Mouse (Mus musculus) liver, embryonic 14.5 days (tissue): ENCODE results near the gene Ltbp1. TPM values are rescaled to one million over a fixed set of nuclear protein-coding genes. Genes with fewer than 3 reads are reported as not detected.

Experiments used
- ATAC-seq: fragments of 200-750 bp; cut with Nextera tagmentation; 2 replicates; pipeline ENCODE4 v1.8.0; 2017; ENCODE audit warnings: moderate number of reproducible peaks, mild to moderate bottlenecking, moderate library complexity; ENCODE audit not compliant: insufficient read depth
- DNase-seq, 3 experiments: peaks; one replicate each; pipeline ENCODE4 v3.0.0-alpha.2; 2012 to 2013; ENCODE audit warnings: low read depth in 3 of 3, low spot score in 3 of 3
- H3K27ac ChIP-seq: fragments of 300-500 bp; sonication (generic); 2 replicates; pipeline ENCODE4 v1.5.1; 2014; ENCODE audit warnings: moderate library complexity, mild to moderate bottlenecking, control low read depth, inconsistent platforms
- H3K27me3 ChIP-seq: fragments of 300-500 bp; sonication (generic); 2 replicates; pipeline ENCODE4 v1.6.1; 2014; ENCODE audit warnings: mild to moderate bottlenecking, low read length, moderate library complexity; ENCODE audit not compliant: control insufficient read depth, insufficient read depth
- H3K36me3 ChIP-seq: fragments of 300-500 bp; sonication (generic); replicated peaks from 2 replicates; pipeline ENCODE4 v1.6.1; 2014; ENCODE audit warnings: low read depth; ENCODE audit not compliant: control insufficient read depth, insufficient read depth
- H3K4me1 ChIP-seq, 2 experiments: fragments of 200-500 bp in 1 of 2; fragments of 300-500 bp in 1 of 2; sonication (generic) in 1 of 2; replicated peaks; 2 replicates each; pipeline ENCODE4 v1.6.1; 2012 to 2014; ENCODE audit warnings: antibody characterized with exemption in 1 of 2, inconsistent platforms in 1 of 2, low read length in 1 of 2; ENCODE audit not compliant: control insufficient read depth in 2 of 2, insufficient read depth in 2 of 2
- H3K4me2 ChIP-seq: fragments of 300-500 bp; sonication (generic); 2 replicates; pipeline ENCODE4 v1.6.1; 2014; ENCODE audit warnings: low read depth, mild to moderate bottlenecking, control low read depth, moderate library complexity
- H3K4me3 ChIP-seq, 2 experiments: fragments of 200-500 bp in 1 of 2; fragments of 300-500 bp in 1 of 2; sonication (generic) in 1 of 2; 2 replicates each; pipeline ENCODE4 v1.5.1; 2012 to 2014; ENCODE audit warnings: low read depth in 2 of 2, low read length in 2 of 2, mild to moderate bottlenecking in 2 of 2, control low read depth in 1 of 2, inconsistent platforms in 1 of 2, moderate library complexity in 1 of 2; ENCODE audit not compliant: insufficient read depth in 1 of 2
- H3K9ac ChIP-seq: fragments of 300-500 bp; sonication (generic); replicated peaks from 2 replicates; pipeline ENCODE4 v1.6.1; 2014; ENCODE audit warnings: mild to moderate bottlenecking, control low read depth, moderate library complexity
- H3K9me3 ChIP-seq: fragments of 300-500 bp; sonication (generic); 2 replicates; pipeline ENCODE4 v1.6.1; 2016; ENCODE audit warnings: low read length, mixed read lengths; ENCODE audit not compliant: control insufficient read depth
- CTCF ChIP-seq: IDR thresholded peaks from 2 replicates; pipeline ENCODE4 v1.5.1; 2016; ENCODE audit warnings: antibody characterized with exemption, low read depth, control low read depth
- EP300 ChIP-seq: IDR thresholded peaks from 2 replicates; pipeline ENCODE4 v1.6.1; 2016; ENCODE audit warnings: antibody characterized with exemption, low read depth
- WGBS: fragments of 180-500 bp; shearing (Covaris S2); extraction: QIAGEN DNeasy Blood & Tissue Kit; methylation state at CpG from one replicate; pipeline ENCODE4 v1.1.7; 2014; ENCODE audit not compliant: insufficient replicate concordance; 5-methylcytosine and 5-hydroxymethylcytosine counted together
- polyA plus RNA-seq, 2 experiments: library from polyadenylated mRNA; depleted of rRNA in 1 of 2; stranded (reverse) in 1 of 2; unstranded in 1 of 2; fragments of >200 nt; fragmentation: Nextera tagmentation in 1 of 2; extraction: Ambion mirVana in 1 of 2; gene quantifications; 2 replicates each; pipeline versions ENCODE4 v1.2.1 to v1.2.3; 2012 to 2014

Ltbp1 gene
- polyA plus RNA-seq, 2 experiments: 1.9 to 2.2 TPM

DNA sequence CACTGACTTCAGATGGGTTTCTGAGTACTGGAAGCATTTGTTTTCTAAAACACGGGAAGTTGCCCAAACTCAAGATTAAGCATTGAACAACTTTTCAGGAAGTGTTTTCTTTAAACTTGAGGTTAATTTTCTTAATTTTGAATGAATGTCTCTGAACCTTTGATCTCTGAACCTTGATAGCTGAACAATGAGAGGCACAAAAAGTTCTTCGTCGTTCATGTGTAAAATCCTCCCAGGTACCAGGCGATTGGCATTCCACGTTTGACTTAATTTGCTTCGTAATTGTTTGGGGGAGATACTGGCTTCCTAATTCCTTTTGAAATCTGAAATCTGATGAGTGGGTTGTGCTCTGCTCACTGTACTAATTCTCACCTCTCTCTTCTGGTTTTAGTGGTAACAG, 273.2 kb downstream of the Ltbp1 start:
- no peak overlapping the region for H3K4me3 ChIP-seq
- H3K9me3 ChIP-seq: no peaks in the 10 kb centered on the region
- WGBS: 66% methylated on average over 6 of the region's 6 CpGs
- no peaks in the 10 kb centered on the region for H3K4me1 ChIP-seq
- no peaks in the 10 kb centered on the region for H3K27me3 ChIP-seq
- H3K36me3 ChIP-seq: no peaks in the 10 kb centered on the region
- H3K27ac ChIP-seq: no peak overlapping the region
- no peak overlapping the region for H3K4me2 ChIP-seq
- no peak overlapping the region for H3K9ac ChIP-seq
- no peak for TF ChIP-seq CTCF
- TF ChIP-seq EP300: no peak
- DNase-seq: no peak
- ATAC-seq: no peak

DNA sequence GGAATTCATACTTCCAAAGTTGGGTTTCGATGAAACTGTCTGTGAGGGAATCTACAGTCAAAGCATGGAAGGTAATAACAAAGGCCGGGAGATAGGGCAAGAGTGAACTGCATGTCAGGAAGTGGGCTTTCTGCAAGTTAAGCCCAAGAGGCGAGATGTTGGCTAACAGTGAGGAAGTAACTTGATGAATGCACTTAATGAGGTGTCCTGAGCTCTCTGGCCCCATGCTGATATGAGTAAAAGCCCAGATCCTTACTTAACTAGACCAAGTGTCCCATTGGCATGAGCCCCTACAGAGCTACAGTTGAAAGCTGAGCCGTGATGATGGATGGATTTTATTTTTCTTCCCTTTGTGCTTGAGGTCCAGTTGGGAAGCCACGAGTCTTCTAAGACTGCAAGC, 276.0 kb downstream of the Ltbp1 start:
- H3K36me3 ChIP-seq: no peaks in the 10 kb centered on the region
- ATAC-seq: no peak
- no peak overlapping the region for H3K9ac ChIP-seq
- no peaks in the 10 kb centered on the region for H3K27me3 ChIP-seq
- H3K4me3 ChIP-seq: no peak overlapping the region
- no peak for DNase-seq
- TF ChIP-seq CTCF: no peak
- no peak for TF ChIP-seq EP300
- H3K9me3 ChIP-seq: no peaks in the 10 kb centered on the region
- H3K27ac ChIP-seq: no peak overlapping the region
- H3K4me2 ChIP-seq: no peak overlapping the region
- H3K4me1 ChIP-seq: no peaks in the 10 kb centered on the region
- 48% methylated on average over 5 of the region's 5 CpGs for WGBS

DNA sequence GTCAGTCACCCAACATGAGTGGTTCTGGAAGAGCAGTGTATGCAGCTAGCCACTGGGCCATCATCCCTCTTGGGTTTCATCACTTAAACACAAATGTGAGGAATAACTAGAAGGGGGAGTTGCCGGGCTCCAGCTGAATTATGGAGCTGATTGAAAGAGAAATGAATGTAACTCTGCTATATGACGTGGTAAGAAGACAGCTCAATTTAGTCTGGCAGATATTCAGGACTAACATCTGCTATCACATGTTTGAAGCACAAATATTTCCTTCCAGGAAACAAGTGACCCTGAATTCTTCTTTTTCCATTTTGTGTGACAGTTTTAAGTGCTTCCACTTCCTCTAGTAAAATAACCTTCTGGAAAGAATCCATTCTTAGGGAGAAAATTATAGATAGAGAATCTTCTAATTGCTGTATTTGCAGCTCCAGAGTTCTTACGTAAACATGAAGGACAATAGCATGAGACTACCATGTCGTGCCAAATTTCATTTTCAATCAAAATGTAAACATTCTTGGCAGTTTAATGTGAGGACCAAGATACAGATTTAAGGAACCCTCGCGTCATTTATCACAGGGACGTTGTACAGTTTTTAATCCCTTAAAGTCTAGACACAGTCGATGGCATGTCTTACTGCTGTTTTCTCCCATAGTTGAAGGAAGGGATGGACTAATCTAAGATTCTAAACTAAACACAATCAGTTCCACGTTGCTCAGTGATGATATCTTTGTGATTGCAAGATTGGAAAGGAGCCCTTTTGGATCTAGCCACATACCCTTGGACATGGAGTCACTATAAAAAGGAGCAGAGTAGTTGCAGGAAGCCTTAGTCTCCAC, 279.7 kb downstream of the Ltbp1 start:
- no peaks in the 10 kb centered on the region for H3K4me1 ChIP-seq
- DNase-seq (no peak), ATAC-seq (no peak)
- no peak overlapping the region for H3K27ac ChIP-seq
- H3K4me2 ChIP-seq: no peak overlapping the region
- no peaks in the 10 kb centered on the region for H3K27me3 ChIP-seq
- TF ChIP-seq CTCF (no peak), EP300 (no peak)
- no peak overlapping the region for H3K4me3 ChIP-seq
- WGBS: 68% methylated on average over 9 of the region's 9 CpGs
- no peak overlapping the region for H3K9ac ChIP-seq
- no peaks in the 10 kb centered on the region for H3K9me3 ChIP-seq
- H3K36me3 ChIP-seq: no peaks in the 10 kb centered on the region

DNA sequence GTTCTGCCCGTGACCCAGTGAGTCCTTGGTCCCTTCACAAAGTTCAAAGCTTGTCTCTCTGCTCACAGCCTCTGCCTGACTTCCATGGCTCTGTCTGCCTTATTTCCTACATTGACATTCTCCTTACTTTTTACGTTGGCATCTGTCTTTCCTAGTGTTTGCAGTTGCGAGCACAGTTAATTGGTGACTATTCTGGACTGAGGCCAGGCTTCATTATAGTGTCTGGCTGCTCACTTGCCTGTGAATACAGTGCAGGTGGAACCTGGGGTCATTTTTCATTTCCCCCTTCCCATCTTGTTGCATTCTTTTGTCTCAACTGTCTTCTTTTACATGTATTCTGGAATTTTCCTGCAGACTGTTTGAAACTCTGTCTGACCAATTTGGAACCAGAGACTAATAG, 287.6 kb downstream of the Ltbp1 start:
- no peaks in the 10 kb centered on the region for H3K36me3 ChIP-seq
- ATAC-seq: no peak

DNA sequence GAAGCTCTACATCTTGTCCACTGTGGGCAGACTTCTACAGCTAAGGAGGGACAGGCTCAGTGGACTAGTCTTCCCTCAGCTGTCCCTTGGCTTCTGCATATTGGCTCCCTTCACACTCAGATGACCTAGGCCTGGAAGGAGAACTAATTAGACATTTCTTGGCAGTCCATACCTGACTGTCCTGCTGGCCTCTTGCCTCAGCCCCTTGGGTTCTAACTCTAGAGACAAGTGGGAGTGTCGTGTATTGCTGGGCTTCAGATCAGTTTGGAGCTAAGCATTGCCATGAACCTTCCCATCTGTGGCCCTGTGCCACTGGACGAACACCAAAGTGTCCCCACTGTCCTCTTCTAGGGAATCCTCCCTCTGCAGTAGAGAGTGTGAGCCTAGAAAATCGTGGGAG, 288.4 kb downstream of the Ltbp1 start:
- no peak for ATAC-seq
- H3K36me3 ChIP-seq: no peaks in the 10 kb centered on the region

More for the DNA sequence above, 287.6 kb downstream of the Ltbp1 start:
- TF ChIP-seq EP300: no peak
- no peak for TF ChIP-seq CTCF
- H3K27me3 ChIP-seq: no peaks in the 10 kb centered on the region
- no peak for DNase-seq
- 67% methylated on average over 3 of the region's 3 CpGs for WGBS
- H3K4me1 ChIP-seq: no peaks in the 10 kb centered on the region
- no peak overlapping the region for H3K4me2 ChIP-seq
- H3K4me3 ChIP-seq: no peak overlapping the region
- no peak overlapping the region for H3K27ac ChIP-seq
- no peak overlapping the region for H3K9ac ChIP-seq
- H3K9me3 ChIP-seq: no peaks in the 10 kb centered on the region

More for the DNA sequence above, 288.4 kb downstream of the Ltbp1 start:
- Histone ChIP-seq H3K9ac (no peak overlapping the region), H3K4me1 (no peaks in the 10 kb centered on the region), H3K4me2 (no peak overlapping the region), H3K27ac (no peak overlapping the region), H3K27me3 (no peaks in the 10 kb centered on the region), H3K4me3 (no peak overlapping the region), H3K9me3 (no peaks in the 10 kb centered on the region)
- DNase-seq: no peak
- TF ChIP-seq CTCF: no peak
- TF ChIP-seq EP300: no peak
- WGBS: 48% methylated on average over 3 of the region's 3 CpGs
